Mouse (Mus musculus) limb, embryonic 12.5 days (tissue): ENCODE results near the gene Camk2d. TPM values are rescaled to one million over a fixed set of nuclear protein-coding genes. Genes with fewer than 3 reads are reported as not detected.

ENCODE experiments used
- ATAC-seq: fragments of 200-750 bp; cut with Nextera tagmentation; 2 replicates; pipeline ENCODE4 v1.8.0; 2017; ENCODE audit warnings: low read depth, moderate TSS enrichment; ENCODE audit not compliant: insufficient number of reproducible peaks, insufficient read depth, low FRiP score, low TSS enrichment
- H3K27ac ChIP-seq: fragments of 300-500 bp; sonication (generic); 2 replicates; pipeline ENCODE4 v1.5.1; 2016; ENCODE audit warnings: mild to moderate bottlenecking, moderate library complexity
- H3K27me3 ChIP-seq: fragments of 300-500 bp; sonication (generic); 2 replicates; pipeline ENCODE4 v1.6.1; 2016; ENCODE audit warnings: mild to moderate bottlenecking, moderate library complexity
- H3K36me3 ChIP-seq: fragments of 300-500 bp; sonication (generic); 2 replicates; pipeline ENCODE4 v1.6.1; 2016; ENCODE audit warnings: mild to moderate bottlenecking, moderate library complexity
- H3K4me1 ChIP-seq: fragments of 300-500 bp; sonication (generic); replicated peaks from 2 replicates; pipeline ENCODE4 v1.6.1; 2016
- H3K4me2 ChIP-seq: fragments of 300-500 bp; sonication (generic); 2 replicates; pipeline ENCODE4 v1.6.1; 2016; ENCODE audit warnings: mild to moderate bottlenecking, moderate library complexity
- H3K4me3 ChIP-seq: fragments of 300-500 bp; sonication (generic); replicated peaks from 2 replicates; pipeline ENCODE4 v1.5.1; 2016; ENCODE audit warnings: mild to moderate bottlenecking
- H3K9ac ChIP-seq: fragments of 300-500 bp; sonication (generic); replicated peaks from 2 replicates; pipeline ENCODE4 v1.6.1; 2016; ENCODE audit warnings: mild to moderate bottlenecking, moderate library complexity
- H3K9me3 ChIP-seq: fragments of 300-500 bp; sonication (generic); 2 replicates; pipeline ENCODE4 v1.6.1; 2016; ENCODE audit warnings: mild to moderate bottlenecking, moderate library complexity
- WGBS: fragments of 180-500 bp; shearing (Covaris S2); methylation state at CpG from one replicate; pipeline ENCODE4 v1.1.7; 2016; 5-methylcytosine and 5-hydroxymethylcytosine counted together
- polyA plus RNA-seq: library from polyadenylated mRNA; unstranded; fragments of >200 nt; fragmentation: Nextera tagmentation; extraction: Ambion mirVana; gene quantifications from 2 replicates; pipeline ENCODE4 v1.2.1, GENCODE M21; 2016

Gene Camk2d
- polyA plus RNA-seq, 1 experiment from 2014 or later, result 34.1 TPM

DNA sequence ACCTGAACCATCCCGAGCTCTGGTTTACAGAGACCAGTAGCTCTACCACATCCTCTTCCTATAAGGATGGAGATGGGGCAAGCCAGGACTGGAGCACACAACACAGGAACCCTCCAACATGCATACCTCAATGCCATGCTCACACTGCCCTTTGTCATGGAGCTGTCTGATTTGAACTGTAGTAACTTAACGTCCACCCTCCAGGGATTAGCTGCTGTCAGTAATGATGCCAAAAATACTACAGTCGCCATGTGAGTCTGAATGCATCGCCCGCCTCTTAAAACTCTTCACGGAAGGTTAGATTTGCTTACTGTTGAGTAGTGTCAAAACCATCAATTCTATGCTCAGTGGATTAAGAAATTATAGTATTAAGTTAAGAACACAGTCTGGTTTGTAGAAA lies 156.9 kb downstream of the Camk2d start:
- no peaks in the 10 kb centered on the region for H3K27me3 ChIP-seq
- 87% methylated on average over 6 of the region's 6 CpGs for WGBS
- no peaks in the 10 kb centered on the region for H3K9me3 ChIP-seq
- no peak overlapping the region for H3K4me2 ChIP-seq
- H3K9ac ChIP-seq, result no peak overlapping the region
- ATAC-seq, result no peak
- no peak overlapping the region for H3K27ac ChIP-seq
- H3K36me3 ChIP-seq, result no peaks in the 10 kb centered on the region
- H3K4me1 ChIP-seq, result peaks cover 3% of the 10 kb centered on the region; the same call in 1 of the 2 replicates
- no peak overlapping the region for H3K4me3 ChIP-seq

DNA sequence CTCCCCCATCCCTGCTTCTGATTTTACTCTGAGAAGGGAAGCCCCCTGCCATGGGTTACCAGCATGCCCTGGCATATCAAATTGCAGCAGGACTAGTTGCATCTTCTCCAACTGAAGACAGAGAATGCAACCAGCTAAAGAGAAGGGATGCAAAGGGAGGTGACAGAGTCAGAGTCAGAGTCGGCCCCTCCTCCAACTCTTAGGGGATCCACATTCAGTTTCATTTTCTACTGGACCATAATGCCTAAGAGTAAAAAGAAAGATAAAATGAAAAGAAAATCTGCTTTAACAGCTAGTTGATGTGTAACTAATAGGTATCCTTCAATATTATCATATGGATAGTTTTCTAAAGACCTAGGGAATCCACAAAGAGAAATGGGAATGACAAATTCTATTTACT lies 162.3 kb downstream of the Camk2d start:
- Histone ChIP-seq H3K9ac (no peak overlapping the region), H3K27ac (no peak overlapping the region), H3K27me3 (no peaks in the 10 kb centered on the region), H3K4me3 (no peak overlapping the region), H3K36me3 (no peaks in the 10 kb centered on the region), H3K9me3 (no peaks in the 10 kb centered on the region), H3K4me2 (no peak overlapping the region), H3K4me1 (0 out of 2 replicates have a peak, but pooled peaks cover 2% of the 10 kb centered on the region)
- WGBS, result 74% methylated on average over 1 of the region's 1 CpGs
- no peak for ATAC-seq

DNA sequence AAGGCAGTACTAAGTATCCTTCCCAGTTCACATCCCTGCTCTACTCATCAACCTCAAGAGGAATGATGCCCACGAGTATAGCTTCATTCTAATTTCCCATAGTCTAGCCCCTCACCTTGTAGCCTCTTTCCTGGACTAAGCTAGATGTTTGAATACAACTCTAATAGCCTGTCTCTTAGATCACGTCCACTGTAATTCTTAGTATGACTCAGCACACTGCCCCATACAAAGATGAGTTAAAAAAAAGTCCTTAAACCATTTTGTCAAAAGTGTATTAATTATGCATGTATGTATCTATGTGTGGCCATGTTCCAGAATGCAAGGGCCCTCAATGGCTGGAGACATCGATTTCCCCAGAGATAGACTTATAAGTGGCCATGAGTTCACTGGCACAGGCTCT lies 164.5 kb downstream of the Camk2d start:
- no peaks in the 10 kb centered on the region for H3K36me3 ChIP-seq
- H3K27me3 ChIP-seq, result no peaks in the 10 kb centered on the region
- H3K4me1 ChIP-seq, result no peaks in the 10 kb centered on the region
- no peak overlapping the region for H3K4me3 ChIP-seq
- H3K9ac ChIP-seq, result no peak overlapping the region
- H3K9me3 ChIP-seq, result no peaks in the 10 kb centered on the region
- H3K27ac ChIP-seq, result no peak overlapping the region
- 82% methylated on average over 3 of the region's 3 CpGs for WGBS
- H3K4me2 ChIP-seq, result no peak overlapping the region
- ATAC-seq, result no peak

DNA sequence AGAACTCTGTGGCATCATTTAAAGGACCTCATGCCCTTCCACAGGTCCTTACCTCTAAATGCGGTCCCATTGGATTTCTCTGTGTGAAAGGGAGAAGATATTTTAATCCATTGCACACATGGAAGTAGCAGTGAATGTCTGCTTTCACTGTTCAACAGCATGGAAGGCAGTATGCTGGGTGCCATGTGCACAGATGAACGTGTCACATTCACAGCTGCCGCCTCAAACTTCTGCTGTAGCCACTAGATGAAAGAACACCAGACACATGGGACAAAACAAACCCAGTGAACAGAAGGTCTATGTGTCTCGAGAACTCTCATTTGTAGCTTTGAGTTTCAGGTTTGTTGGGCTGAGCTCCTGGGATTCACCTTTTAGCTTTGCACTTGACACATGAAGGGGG lies 168.6 kb downstream of the Camk2d start:
- Histone ChIP-seq H3K27ac (no peak overlapping the region), H3K9me3 (no peaks in the 10 kb centered on the region), H3K4me3 (no peak overlapping the region), H3K27me3 (no peaks in the 10 kb centered on the region), H3K36me3 (no peaks in the 10 kb centered on the region), H3K4me1 (no peaks in the 10 kb centered on the region), H3K9ac (no peak overlapping the region), H3K4me2 (no peak overlapping the region)
- WGBS, result 88% methylated on average over 4 of the region's 4 CpGs
- ATAC-seq, result no peak

DNA sequence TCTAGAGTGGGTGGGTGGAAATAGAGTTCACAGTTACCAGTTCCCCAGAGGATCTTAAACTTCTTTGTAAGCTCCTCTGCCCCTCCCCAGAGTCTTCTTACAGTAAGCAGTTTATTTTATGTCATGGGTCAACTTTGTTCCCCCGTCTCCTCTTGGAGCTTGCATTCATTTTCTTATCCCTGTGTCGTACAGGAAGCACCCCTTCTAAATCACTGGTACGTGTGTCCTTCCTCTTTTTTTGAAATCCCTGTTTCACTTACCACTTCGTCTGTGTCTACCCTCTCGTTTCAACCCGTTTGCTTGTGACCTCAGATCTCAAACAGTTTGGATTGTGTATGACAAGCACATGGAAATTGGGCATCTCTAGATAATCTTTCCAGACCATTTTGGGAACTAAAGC lies 174.0 kb downstream of the Camk2d start:
- Histone ChIP-seq H3K4me3 (no peak overlapping the region), H3K27me3 (no peaks in the 10 kb centered on the region), H3K4me2 (no peak overlapping the region), H3K27ac (no peak overlapping the region), H3K9me3 (no peaks in the 10 kb centered on the region), H3K36me3 (no peaks in the 10 kb centered on the region), H3K4me1 (no peaks in the 10 kb centered on the region), H3K9ac (no peak overlapping the region)
- no peak for ATAC-seq
- WGBS, result 45% methylated on average over 6 of the region's 6 CpGs

DNA sequence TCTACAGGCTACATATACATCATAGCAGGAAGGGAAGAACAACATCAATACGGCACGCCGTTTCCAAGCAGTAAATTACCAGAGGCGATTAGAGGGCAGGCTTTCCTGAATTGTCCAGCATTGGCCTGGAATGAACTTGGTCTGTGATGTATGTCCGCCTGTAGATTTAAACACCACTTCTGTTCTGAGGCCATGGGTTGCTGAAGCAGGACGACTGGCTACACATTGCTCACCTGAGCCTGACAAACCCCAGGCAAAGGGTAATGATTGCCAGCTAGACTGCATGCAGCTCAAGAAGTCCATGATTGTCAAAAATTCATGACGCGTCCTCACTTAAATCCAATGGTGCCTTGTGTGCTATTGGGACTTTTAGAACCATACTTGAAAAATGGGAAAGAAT lies 174.9 kb downstream of the Camk2d start:
- Histone ChIP-seq H3K27ac (no peak overlapping the region), H3K4me2 (no peak overlapping the region)
- ATAC-seq, result no peak

DNA sequence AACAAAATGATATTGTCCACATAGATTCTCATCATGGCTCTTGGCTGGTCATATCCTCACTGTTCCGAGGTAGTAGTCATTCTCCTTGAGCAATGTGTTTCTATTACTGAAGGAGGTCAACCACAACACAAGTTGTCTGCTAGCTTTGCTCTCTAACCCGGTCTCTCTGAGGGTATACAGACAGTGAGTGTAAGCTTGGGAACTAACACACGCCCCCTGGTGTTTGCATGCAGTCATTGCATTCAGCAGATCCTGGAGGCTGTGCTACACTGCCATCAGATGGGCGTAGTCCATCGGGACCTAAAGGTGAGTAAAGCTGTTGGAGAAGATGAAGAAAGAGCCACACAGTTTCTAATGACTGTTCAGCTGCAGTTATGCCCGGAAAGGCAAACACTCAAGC lies 175.4 kb downstream of the Camk2d start:
- Histone ChIP-seq H3K27ac (no peak overlapping the region), H3K4me3 (no peak overlapping the region), H3K36me3 (no peaks in the 10 kb centered on the region), H3K4me1 (no peaks in the 10 kb centered on the region), H3K27me3 (no peaks in the 10 kb centered on the region), H3K4me2 (no peak overlapping the region), H3K9ac (no peak overlapping the region), H3K9me3 (no peaks in the 10 kb centered on the region)
- WGBS, result 33% methylated on average over 6 of the region's 6 CpGs
- ATAC-seq, result peak; percentile 87

More for the DNA sequence above, 174.9 kb downstream of the Camk2d start:
- Histone ChIP-seq H3K9me3 (no peaks in the 10 kb centered on the region), H3K4me1 (no peaks in the 10 kb centered on the region), H3K9ac (no peak overlapping the region), H3K4me3 (no peak overlapping the region), H3K27me3 (no peaks in the 10 kb centered on the region), H3K36me3 (no peaks in the 10 kb centered on the region)
- WGBS, result 46% methylated on average over 8 of the region's 8 CpGs

DNA sequence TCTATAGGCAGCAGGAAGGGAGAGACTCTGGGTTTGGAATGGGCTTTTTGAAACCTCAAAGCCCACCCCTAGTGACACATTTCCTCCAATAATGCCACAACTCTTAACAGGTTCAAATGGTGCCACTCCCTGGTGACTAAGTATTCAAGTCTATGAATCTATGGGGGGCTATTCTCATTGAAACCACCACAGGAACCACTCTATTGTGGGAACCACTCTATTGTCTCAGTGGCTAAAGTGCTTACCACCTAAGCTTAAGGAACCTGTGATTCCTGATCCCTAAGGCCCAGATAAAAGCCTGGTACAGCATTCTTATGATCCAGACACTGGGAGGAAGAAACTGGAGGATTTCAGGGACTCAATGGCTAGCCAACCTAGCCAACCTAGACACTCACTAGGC lies 179.9 kb downstream of the Camk2d start:
- Histone ChIP-seq H3K27ac (no peak overlapping the region), H3K4me2 (no peak overlapping the region), H3K9me3 (no peaks in the 10 kb centered on the region), H3K4me1 (no peaks in the 10 kb centered on the region), H3K9ac (no peak overlapping the region), H3K4me3 (no peak overlapping the region), H3K27me3 (no peaks in the 10 kb centered on the region), H3K36me3 (no peaks in the 10 kb centered on the region)
- ATAC-seq, result no peak

DNA sequence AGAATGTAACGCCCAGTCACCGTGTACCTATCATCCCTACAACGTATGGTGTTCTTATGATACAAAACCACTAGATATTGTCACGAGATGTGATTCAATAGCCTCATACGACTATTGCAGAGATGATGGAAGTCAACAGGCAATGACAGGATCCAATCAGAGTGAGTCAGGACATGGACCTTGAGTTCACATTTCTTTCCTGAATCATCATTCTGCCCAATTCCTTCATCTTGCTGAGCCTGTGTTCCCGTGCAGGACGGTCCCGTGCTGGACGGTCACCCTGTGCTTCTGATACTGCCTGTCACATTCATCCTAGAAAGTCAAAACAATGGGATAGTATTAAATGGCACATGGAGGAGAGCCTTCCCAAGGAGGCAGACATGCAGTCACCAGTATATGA lies 181.0 kb downstream of the Camk2d start:
- Histone ChIP-seq H3K9me3 (no peaks in the 10 kb centered on the region), H3K27ac (no peak overlapping the region), H3K36me3 (no peaks in the 10 kb centered on the region), H3K4me3 (no peak overlapping the region), H3K27me3 (no peaks in the 10 kb centered on the region), H3K4me2 (no peak overlapping the region), H3K9ac (no peak overlapping the region), H3K4me1 (no peaks in the 10 kb centered on the region)
- no peak for ATAC-seq
- 96% methylated on average over 9 of the region's 9 CpGs for WGBS

DNA sequence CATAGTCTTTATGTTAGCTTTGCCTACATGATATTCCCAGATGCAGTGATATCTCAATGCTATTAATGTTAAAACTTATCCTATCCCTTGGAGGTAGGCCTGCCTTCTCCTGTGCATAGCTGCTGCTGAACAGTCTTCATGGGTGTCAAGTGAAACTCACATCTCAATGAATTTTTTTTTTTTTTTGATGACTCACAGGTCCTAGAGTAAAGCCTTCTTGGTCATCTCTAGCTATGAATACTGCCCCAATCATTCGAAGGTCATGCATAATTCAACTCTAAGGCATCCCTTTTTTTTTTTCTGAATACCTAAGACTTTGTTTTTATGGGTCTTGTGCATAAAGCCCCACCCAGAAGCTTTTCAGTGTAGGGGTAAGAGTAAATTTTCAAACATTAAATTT lies 181.8 kb downstream of the Camk2d start:
- no peaks in the 10 kb centered on the region for H3K36me3 ChIP-seq
- no peak for ATAC-seq
- H3K9me3 ChIP-seq, result no peaks in the 10 kb centered on the region
- H3K27ac ChIP-seq, result no peak overlapping the region
- 89% methylated on average over 1 of the region's 1 CpGs for WGBS
- H3K9ac ChIP-seq, result no peak overlapping the region
- H3K27me3 ChIP-seq, result no peaks in the 10 kb centered on the region
- H3K4me3 ChIP-seq, result no peak overlapping the region
- no peaks in the 10 kb centered on the region for H3K4me1 ChIP-seq
- no peak overlapping the region for H3K4me2 ChIP-seq

DNA sequence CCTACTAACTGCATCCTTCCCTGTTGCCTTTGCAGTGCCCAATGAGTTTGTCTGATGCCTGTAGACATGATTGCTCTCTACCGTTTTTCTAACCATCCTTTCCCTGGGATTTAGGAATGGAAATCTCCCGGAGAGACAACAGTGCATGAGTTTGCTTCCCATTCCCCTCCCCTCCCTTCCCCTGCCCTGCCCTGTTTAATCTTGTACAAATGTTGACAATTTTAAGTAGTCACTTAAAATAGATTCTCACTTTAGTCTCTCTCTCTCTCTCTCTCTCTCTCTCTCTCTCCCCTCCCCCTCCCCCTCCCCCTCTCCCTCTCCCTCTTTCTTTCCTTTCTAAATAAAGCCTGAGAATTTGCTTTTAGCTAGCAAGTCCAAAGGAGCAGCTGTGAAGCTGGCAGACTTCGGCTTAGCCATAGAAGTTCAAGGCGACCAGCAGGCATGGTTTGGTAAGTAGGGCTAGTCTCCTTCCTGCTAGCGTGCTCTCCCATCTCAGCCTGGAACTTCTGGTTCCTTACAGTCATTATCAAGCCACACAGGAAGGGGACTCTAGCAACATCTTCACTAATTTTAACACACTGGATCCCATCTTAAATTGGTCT lies 184.0 kb downstream of the Camk2d start:
- no peak overlapping the region for H3K4me3 ChIP-seq
- no peak overlapping the region for H3K9ac ChIP-seq
- no peaks in the 10 kb centered on the region for H3K4me1 ChIP-seq
- H3K9me3 ChIP-seq, result no peaks in the 10 kb centered on the region
- no peak for ATAC-seq
- no peaks in the 10 kb centered on the region for H3K36me3 ChIP-seq
- no peak overlapping the region for H3K27ac ChIP-seq
- H3K4me2 ChIP-seq, result no peak overlapping the region
- 78% methylated on average over 5 of the region's 5 CpGs for WGBS
- H3K27me3 ChIP-seq, result no peaks in the 10 kb centered on the region
